Mouse (Mus musculus): ENCODE data around the gene BC035044. TPM values are rescaled to one million over a fixed set of nuclear protein-coding genes. Genes with fewer than 3 reads are reported as not detected.
"Not testable (repeated sequence)": the region's sequence is repeated elsewhere in the genome, so short reads cannot be mapped to it uniquely, and the experiment has no call there.

Gene BC035044
- polyA plus RNA-seq, 1 experiment from 2014 or later = 0.52 TPM

DNA sequence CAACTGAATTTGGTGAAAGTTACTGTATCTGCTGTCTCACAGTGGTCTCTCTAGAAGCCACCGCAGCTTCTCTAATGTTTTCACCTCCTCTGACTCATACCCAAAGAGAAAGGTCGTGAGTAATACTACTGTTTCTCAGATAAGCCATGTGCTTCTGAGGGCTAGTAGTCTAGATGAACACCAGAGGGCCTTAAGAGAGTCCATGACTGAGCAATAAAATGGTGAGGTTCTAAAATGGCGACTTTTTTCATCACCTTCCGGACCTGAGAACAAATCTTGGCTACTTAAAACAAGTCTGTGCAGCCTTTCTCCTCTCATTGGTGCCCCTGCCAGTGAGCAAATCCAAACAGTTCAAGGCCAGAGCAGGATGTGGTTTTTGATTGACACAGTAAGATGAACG, 2.1 kb downstream of the BC035044 start:
- H3K36me3 ChIP-seq (replicated peaks; ENCODE audit: control insufficient read depth, insufficient read depth) = no peaks in the 10 kb centered on the region
- 87% methylated on average over 5 of the region's 5 CpGs for WGBS
- no peak overlapping the region for H3K9ac ChIP-seq
- H3K9me3 ChIP-seq (ENCODE audit: control insufficient read depth, low read length) = no peaks in the 10 kb centered on the region
- H3K27ac ChIP-seq = no peak overlapping the region
- H3K27me3 ChIP-seq (ENCODE audit: control insufficient read depth, insufficient read depth, low read length) = no peaks in the 10 kb centered on the region
- DNase-seq (ENCODE audit: low spot score) (no peak), ATAC-seq (ENCODE audit: low FRiP score) (no peak)
- no peaks in the 10 kb centered on the region for H3K4me1 ChIP-seq (replicated peaks; ENCODE audit: control insufficient read depth, insufficient read depth, low read length)
- no peak overlapping the region for H3K4me3 ChIP-seq (replicated peaks; ENCODE audit: low read length)
- H3K4me2 ChIP-seq (replicated peaks) = no peak overlapping the region

DNA sequence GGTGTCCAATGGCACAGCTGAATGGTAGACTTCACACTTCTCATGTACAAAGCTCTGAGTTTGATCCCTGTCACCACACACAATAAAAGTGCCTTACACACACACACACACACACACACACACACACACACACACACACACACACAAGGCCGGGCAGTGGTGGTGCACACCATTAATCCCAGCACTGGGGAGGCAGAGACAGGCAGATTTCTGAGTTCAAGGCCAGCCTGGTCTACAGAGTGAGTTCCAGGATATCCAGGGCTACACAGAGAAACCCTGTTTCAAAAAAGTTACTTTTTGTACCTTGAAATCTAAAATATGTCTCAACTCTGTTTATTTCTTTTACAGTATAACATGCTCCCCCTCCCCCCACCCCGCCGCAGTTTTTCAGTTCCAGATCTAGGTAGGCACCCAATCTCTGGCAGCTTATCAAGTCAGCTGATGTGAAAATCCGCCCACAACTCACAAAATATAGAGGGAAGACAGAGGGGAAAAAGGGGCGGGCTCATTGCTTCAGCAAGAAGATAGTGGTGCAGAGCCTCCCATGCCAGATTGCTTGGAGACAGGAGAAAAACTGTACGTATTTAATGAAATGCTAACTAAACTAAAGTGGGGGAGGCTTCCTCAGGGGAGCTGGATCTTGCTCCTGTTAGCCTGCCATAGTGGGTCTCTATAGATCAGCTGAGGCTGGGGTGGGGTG, 3.7 kb downstream of the BC035044 start, which contains the start of gene Clec2i:
Gene Clec2i (plus strand): TSS at position 498 of the 700 bp plus-strand sequence.
- H3K36me3 ChIP-seq (replicated peaks; ENCODE audit: control insufficient read depth, insufficient read depth); ATAC-seq (ENCODE audit: low FRiP score); H3K27me3 ChIP-seq (ENCODE audit: control insufficient read depth, insufficient read depth, low read length); H3K9ac ChIP-seq; H3K27ac ChIP-seq; H3K4me1 ChIP-seq (replicated peaks; ENCODE audit: control insufficient read depth, insufficient read depth, low read length); H3K9me3 ChIP-seq (ENCODE audit: control insufficient read depth, low read length); H3K4me3 ChIP-seq (replicated peaks; ENCODE audit: low read length); DNase-seq (ENCODE audit: low spot score); H3K4me2 ChIP-seq (replicated peaks): not testable (repeated sequence)
- WGBS = 87% methylated on average over 6 of the region's 6 CpGs

DNA sequence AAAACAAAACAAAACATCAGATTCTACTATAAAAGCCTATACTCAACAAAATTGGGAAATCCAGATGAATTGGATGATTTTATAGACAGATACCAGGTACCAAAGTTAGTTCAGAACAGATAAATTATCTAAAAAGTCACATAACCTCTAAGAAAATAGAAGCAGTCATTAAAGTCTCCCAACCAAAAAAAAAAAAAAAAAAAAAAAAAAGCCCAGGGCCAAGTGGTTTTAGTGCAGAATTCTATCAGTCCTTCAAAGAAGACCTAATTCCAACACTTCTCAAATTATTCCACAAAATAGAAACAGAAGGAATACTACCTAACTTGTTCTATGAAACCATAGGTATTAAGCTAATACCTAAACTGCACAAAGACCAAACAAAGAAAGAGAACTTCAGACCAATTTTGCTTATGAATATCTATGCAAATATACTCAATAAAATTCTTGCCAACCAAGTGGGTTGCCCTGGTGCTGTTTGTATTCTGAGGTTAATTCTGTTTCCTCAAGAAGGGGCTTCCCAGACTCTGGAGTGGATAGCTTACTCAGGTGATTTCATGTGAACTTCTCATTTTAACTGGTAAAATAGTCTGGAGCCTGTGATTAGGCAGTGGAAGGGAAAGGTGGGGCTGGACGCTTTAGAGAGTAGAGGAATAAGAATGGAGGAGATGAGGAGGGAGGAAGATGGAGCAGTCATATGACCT, 18.9 kb downstream of the BC035044 start:
- H3K9ac ChIP-seq = no peak overlapping the region
- no peak for DNase-seq (ENCODE audit: low spot score)
- no peak overlapping the region for H3K27ac ChIP-seq
- H3K4me3 ChIP-seq (replicated peaks; ENCODE audit: low read length) = no peak overlapping the region
- WGBS = 88% methylated on average over 1 of the region's 1 CpGs
- no peaks in the 10 kb centered on the region for H3K36me3 ChIP-seq (replicated peaks; ENCODE audit: control insufficient read depth, insufficient read depth)
- H3K27me3 ChIP-seq (ENCODE audit: control insufficient read depth, insufficient read depth, low read length) = no peaks in the 10 kb centered on the region
- H3K4me2 ChIP-seq (replicated peaks) = no peak overlapping the region
- no peak for ATAC-seq (ENCODE audit: low FRiP score)
- H3K4me1 ChIP-seq (replicated peaks; ENCODE audit: control insufficient read depth, insufficient read depth, low read length) = no peaks in the 10 kb centered on the region
- H3K9me3 ChIP-seq (ENCODE audit: control insufficient read depth, low read length) = 0 out of 2 replicates have a peak, but pooled peaks cover 3% of the 10 kb centered on the region

DNA sequence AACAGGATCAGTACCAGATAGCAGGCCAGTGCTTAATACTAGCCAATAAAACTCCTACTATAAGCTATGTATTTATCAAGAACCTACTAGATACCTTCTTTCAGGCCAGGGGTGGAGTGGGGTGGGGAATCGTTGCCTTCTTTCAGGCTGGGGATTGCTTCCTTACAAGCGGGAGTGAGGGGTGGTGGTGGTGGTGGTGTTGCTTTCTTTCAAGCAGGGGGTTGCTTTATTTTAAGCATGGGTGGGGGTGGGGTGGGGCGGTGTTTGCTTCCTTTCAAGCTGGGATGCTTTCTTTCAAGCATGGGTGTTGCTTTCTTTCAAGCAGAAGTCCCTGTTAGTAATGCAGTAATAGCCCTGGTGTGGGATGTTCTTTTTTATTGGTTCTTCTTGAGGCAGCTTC, 22.1 kb downstream of the BC035044 start:
- ATAC-seq (ENCODE audit: low FRiP score) (no peak), DNase-seq (ENCODE audit: low spot score) (no peak)
- 5% methylated on average over 3 of the region's 3 CpGs for WGBS
- H3K4me3 ChIP-seq (replicated peaks; ENCODE audit: low read length) = no peak overlapping the region
- no peaks in the 10 kb centered on the region for H3K4me1 ChIP-seq (replicated peaks; ENCODE audit: control insufficient read depth, insufficient read depth, low read length)
- H3K27me3 ChIP-seq (ENCODE audit: control insufficient read depth, insufficient read depth, low read length) = no peaks in the 10 kb centered on the region
- no peaks in the 10 kb centered on the region for H3K36me3 ChIP-seq (replicated peaks; ENCODE audit: control insufficient read depth, insufficient read depth)
- no peak overlapping the region for H3K4me2 ChIP-seq (replicated peaks)
- no peak overlapping the region for H3K9ac ChIP-seq
- no peaks in the 10 kb centered on the region for H3K9me3 ChIP-seq (ENCODE audit: control insufficient read depth, low read length)
- no peak overlapping the region for H3K27ac ChIP-seq

DNA sequence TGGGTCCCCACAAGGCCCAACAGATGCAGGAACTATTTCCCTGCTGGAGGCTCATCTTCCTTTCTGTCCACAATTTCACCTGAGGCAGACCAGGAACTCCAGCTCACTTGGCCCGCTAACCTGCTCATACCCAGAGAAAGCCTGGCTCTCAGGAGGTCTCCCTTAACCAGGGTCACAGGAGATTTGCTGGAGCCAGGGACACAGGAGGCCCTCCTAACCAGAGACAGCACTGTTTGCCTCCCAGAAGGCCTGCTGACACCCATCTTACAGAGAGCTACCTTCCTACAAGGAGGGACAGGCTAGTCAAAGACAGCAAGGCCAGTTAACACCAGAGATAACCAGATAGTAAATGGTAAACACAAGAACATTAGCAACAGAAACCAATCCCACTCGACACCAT, 33.0 kb downstream of the BC035044 start:
- H3K4me3 ChIP-seq (replicated peaks; ENCODE audit: low read length) = no peak overlapping the region
- no peak for ATAC-seq (ENCODE audit: low FRiP score)
- 91% methylated on average over 2 of the region's 2 CpGs for whole genome bisulfite sequencing

DNA sequence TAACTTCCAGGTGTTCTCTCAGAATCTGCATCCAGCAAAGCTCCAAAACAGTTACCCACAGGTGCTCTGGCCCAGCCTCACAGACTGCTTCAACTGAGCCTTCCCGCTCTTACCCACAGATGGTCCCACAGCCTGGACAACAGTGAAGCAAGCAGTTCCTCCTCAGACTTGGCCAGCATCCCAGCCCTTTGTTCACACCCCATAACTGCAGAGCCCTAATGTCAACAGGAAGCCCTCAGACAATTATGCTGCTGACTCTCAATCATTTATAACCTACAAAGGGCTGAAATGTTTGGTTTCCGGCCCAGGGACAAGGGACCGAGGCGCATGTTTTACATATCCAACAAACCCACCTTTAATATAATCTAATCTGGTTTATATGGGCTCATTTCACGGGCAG, 34.7 kb downstream of the BC035044 start:
- Histone ChIP-seq H3K27ac (no peak overlapping the region), H3K4me2 (replicated peaks) (no peak overlapping the region), H3K4me3 (replicated peaks; ENCODE audit: low read length) (no peak overlapping the region), H3K9ac (no peak overlapping the region), H3K36me3 (replicated peaks; ENCODE audit: control insufficient read depth, insufficient read depth) (no peaks in the 10 kb centered on the region), H3K4me1 (replicated peaks; ENCODE audit: control insufficient read depth, insufficient read depth, low read length) (no peaks in the 10 kb centered on the region), H3K9me3 (ENCODE audit: control insufficient read depth, low read length) (no peaks in the 10 kb centered on the region), H3K27me3 (ENCODE audit: control insufficient read depth, insufficient read depth, low read length) (no peaks in the 10 kb centered on the region)
- whole genome bisulfite sequencing = 54% methylated on average over 5 of the region's 5 CpGs
- ATAC-seq (ENCODE audit: low FRiP score) (peak; percentile 66), DNase-seq (ENCODE audit: low spot score) (peak; percentile 40)

More for the DNA sequence above, 33.0 kb downstream of the BC035044 start:
- Histone ChIP-seq H3K27ac (no peak overlapping the region), H3K27me3 (ENCODE audit: control insufficient read depth, insufficient read depth, low read length) (no peaks in the 10 kb centered on the region), H3K9me3 (ENCODE audit: control insufficient read depth, low read length) (no peaks in the 10 kb centered on the region), H3K9ac (no peak overlapping the region), H3K36me3 (replicated peaks; ENCODE audit: control insufficient read depth, insufficient read depth) (no peaks in the 10 kb centered on the region), H3K4me1 (replicated peaks; ENCODE audit: control insufficient read depth, insufficient read depth, low read length) (no peaks in the 10 kb centered on the region), H3K4me2 (replicated peaks) (no peak overlapping the region)
- DNase-seq (ENCODE audit: low spot score) = no peak

DNA sequence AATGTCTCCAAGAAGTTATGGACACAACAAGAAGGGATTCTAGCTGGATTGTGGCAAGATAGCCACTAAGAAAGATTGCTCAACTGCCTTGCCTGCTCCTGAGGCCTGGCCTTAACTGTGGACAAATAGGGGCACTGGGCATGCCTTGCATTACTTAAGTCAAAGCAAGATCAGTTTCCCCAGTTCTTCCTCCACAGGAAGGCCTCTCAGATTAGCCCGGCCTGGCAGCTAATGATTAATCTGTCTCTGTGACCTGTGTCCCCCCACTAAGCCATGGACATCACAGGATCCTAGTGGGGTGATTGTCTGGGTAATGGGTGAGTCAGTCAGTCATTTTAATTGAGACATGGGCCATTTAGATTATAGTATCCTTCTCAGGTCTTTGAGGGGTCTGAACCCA, 35.4 kb downstream of the BC035044 start:
- Histone ChIP-seq H3K27ac (no peak overlapping the region), H3K4me2 (replicated peaks) (no peak overlapping the region), H3K4me1 (replicated peaks; ENCODE audit: control insufficient read depth, insufficient read depth, low read length) (no peaks in the 10 kb centered on the region), H3K4me3 (replicated peaks; ENCODE audit: low read length) (no peak overlapping the region), H3K9me3 (ENCODE audit: control insufficient read depth, low read length) (no peaks in the 10 kb centered on the region), H3K9ac (no peak overlapping the region), H3K27me3 (ENCODE audit: control insufficient read depth, insufficient read depth, low read length) (no peaks in the 10 kb centered on the region), H3K36me3 (replicated peaks; ENCODE audit: control insufficient read depth, insufficient read depth) (no peaks in the 10 kb centered on the region)
- no peak for DNase-seq (ENCODE audit: low spot score)
- no peak for ATAC-seq (ENCODE audit: low FRiP score)
- 81% methylated on average over 1 of the region's 1 CpGs for WGBS

DNA sequence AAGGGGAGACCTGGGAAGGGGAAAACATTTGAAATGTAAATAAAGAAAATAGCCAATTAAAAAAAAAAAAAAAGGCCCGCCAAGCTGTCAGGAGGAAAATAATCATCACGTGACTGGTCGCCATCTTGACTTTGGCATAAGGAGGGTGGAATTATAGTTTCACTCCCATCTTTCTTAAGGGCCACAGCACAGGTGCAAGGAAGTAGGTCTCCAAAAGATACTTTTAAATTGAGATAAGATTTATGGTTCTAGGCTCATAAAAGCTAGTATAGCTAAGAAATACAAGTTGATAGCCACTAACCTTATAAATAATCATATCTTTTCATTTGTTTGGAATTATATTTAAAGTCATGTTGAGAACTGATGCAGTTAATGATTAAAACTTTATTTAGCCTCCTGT, 36.0 kb downstream of the BC035044 start:
- Histone ChIP-seq H3K9ac (no peak overlapping the region), H3K27me3 (ENCODE audit: control insufficient read depth, insufficient read depth, low read length) (no peaks in the 10 kb centered on the region), H3K9me3 (ENCODE audit: control insufficient read depth, low read length) (no peaks in the 10 kb centered on the region), H3K4me1 (replicated peaks; ENCODE audit: control insufficient read depth, insufficient read depth, low read length) (no peaks in the 10 kb centered on the region), H3K4me3 (replicated peaks; ENCODE audit: low read length) (no peak overlapping the region), H3K36me3 (replicated peaks; ENCODE audit: control insufficient read depth, insufficient read depth) (no peaks in the 10 kb centered on the region), H3K27ac (no peak overlapping the region), H3K4me2 (replicated peaks) (no peak overlapping the region)
- 90% methylated on average over 3 of the region's 3 CpGs for WGBS
- ATAC-seq (ENCODE audit: low FRiP score) (no peak), DNase-seq (ENCODE audit: low spot score) (no peak)

DNA sequence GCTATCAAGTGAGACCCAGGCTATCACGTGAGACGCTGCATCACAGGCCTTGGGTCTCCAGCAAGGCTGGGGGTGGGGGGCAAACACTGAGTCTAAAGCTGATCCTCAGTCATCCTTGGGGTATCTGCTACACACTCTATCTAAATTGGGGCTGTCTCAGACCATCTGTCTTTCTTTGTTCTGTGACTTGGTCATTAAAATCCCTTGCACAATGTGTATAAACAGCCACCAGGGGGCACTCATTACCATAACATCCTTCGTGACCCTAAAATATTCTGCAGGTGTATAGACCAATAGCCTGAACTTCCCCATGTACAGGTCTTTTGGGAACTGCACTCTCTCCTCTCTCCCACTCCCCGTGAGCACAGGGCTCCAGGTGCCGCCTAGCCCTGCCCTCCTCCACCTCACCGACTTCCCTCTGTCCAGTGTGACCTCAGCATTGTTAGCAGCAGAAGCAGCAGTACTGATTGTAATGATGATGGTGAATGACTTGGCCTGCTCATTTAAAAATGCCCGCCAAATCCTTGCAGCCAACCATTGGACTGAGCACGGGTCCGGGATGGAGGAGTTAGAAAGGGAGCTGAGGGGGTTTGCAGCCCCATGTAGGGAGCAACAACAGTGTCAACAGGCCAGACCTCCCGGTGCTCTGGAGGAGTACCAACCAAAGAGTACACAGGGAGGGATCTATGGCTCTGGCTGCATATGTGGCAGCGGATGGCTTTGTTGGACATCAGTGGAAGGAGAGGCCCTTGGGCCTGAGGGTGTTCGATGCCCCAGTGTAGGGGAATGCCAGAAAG, 36.7 kb downstream of the BC035044 start:
- H3K27ac ChIP-seq = no peak overlapping the region
- H3K4me2 ChIP-seq (replicated peaks) = peak overlapping the region; percentile 21; the same call in 1 of the 2 replicates
- H3K4me3 ChIP-seq (replicated peaks; ENCODE audit: low read length) = no peak overlapping the region
- no peak overlapping the region for H3K9ac ChIP-seq
- no peaks in the 10 kb centered on the region for H3K9me3 ChIP-seq (ENCODE audit: control insufficient read depth, low read length)
- no peaks in the 10 kb centered on the region for H3K27me3 ChIP-seq (ENCODE audit: control insufficient read depth, insufficient read depth, low read length)
- ATAC-seq (ENCODE audit: low FRiP score) = peak; percentile 70; the same call in 1 of the 2 replicates
- WGBS = 48% methylated on average over 12 of the region's 12 CpGs
- peak; percentile 77 for DNase-seq (ENCODE audit: low spot score)
- H3K36me3 ChIP-seq (replicated peaks; ENCODE audit: control insufficient read depth, insufficient read depth) = no peaks in the 10 kb centered on the region
- no peaks in the 10 kb centered on the region for H3K4me1 ChIP-seq (replicated peaks; ENCODE audit: control insufficient read depth, insufficient read depth, low read length)

All from hindbrain, embryonic 14.5 days (tissue).